Mouse (Mus musculus) 3T3-L1 (cell line): ENCODE data around the gene Nxph3.

Source experiments
- DNase-seq: peaks from one replicate; pipeline ENCODE4 v3.0.0-alpha.2; 2015; ENCODE audit warnings: low read depth, low spot score

The Nxph3 gene

DNA sequence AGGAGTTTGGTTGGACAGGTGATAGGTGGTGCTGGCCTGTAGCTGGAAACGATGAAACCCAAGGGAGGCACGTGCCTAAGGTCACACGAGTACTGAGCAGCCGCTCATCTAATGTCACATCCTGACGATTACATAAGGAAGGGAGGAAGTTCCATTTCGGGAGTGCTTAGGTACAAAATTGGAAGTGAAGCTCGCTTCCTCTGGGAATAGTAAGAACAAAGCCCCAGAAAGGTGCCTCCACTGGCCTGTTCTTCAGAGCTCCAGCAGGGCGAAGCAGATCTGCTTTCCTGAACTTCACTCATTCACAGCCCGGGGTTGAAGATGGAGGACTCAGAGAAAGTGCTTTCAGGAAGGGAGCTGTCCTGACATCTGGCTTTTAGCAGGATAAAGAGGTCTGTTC, 20.4 kb downstream of the Nxph3 start:
- DNase-seq: no peak

DNA sequence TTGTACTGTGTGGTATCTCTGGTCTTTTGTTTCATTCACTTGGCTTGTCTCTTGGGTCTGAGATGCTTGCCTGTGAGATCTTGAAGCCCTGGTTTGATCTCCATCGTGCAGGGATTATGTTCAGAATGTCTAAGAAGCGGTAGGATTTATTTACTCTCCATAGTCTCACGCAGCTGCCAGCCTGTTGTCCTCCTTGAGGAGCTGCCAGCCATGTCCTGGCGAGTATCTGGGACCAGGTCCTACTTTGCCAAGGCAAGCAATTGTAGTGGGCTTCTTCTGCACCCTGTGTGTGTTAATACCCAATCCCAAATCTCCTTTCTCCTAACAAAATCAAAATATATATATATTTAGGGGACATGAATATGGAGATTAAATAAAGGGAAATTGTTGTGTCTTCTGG, 21.4 kb downstream of the Nxph3 start:
- DNase-seq: no peak

DNA sequence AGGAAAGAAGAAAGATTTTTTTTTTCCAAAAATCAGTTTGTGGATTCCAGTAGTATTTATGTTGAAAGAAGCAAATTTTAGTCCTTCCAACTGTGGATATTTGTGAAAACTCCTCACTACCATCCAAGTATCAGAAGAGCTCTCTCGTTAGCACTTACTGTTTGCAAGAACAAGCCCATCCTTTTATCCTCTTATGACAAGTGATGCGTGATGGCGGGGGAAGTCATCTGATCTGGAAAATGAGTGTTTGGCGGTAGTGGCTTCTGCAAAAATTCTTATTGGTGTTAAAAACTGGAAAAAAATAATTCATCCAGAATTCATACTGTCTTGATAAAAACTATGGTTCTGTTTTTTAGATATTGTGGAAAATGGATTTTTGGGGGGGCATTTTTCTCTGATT, 22.1 kb downstream of the Nxph3 start:
- no peak for DNase-seq

DNA sequence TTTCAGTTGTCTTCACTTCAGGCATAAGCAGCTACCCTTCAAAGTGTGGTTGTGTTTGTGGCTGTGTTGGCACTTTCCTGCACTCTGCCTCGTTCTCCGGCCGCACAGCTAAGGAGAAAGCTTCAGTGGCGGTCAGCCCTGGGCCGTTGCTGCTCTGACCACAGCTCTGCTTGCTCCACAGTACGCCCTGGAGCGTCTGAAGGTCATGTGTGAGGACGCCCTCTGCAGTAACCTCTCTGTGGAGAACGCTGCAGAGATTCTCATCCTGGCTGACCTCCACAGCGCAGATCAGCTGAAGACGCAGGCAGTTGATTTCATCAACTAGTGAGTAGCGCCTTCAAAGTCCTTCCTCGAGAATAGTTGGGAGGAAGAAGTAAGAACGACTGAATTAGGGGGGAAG, 24.3 kb downstream of the Nxph3 start:
- DNase-seq: no peak

DNA sequence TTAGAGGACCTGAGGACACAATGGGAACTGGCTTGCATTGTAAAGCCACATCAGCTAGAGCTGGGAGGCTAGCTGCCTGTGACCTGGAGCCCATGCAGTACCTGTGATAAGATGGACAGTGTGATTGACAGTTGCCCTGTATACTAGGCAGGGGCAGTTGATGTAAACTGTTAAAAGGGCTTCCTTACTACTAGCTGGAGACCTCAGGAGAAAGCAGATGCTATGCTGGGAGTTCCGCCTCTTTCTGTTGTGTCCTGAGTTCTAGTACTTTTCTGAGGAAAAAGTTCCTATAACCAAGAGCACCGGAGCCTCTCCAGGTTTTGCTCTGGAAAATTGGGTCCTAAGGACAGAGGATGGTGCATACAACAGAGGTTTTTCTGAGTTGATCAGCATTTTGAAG, 27.1 kb downstream of the Nxph3 start:
- DNase-seq: no peak

DNA sequence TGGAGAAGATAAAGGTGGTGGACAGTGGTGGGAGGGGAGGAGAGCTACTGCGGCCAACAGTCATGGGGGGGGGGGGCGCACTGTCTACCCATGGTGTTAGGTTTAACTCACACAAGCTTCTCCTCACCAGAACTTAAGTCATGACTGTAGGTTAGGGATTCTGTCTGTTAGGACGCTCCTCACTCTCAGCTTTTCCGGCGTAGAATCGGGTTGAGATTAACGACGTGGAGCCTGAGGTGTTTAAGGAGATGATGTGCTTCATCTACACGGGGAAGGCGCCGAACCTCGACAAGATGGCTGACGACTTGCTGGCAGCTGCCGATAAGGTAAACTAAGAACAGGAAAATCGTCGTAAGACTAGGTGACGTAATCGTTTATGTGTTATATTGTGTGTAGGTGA, 28.7 kb downstream of the Nxph3 start:
- no peak for DNase-seq

DNA sequence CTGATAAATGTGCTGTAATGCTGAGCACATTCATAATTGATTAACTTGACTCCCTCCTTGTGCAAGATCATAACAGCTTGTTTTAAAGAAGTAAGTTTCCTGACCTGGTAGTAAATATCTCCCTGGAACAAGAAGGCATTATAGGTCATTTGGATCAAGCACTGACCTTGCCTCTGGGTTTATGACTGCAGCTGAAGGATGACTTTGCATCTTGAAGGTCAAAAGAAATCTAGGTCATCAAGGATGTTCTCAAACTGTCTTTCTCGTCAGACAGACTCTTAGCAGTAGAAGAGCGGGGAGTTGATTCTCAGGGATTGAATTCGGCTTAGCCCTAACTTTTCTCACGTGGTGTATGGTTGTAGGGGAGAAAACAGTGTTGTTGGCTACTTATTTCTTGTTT, 33.7 kb downstream of the Nxph3 start:
- no peak for DNase-seq

DNA sequence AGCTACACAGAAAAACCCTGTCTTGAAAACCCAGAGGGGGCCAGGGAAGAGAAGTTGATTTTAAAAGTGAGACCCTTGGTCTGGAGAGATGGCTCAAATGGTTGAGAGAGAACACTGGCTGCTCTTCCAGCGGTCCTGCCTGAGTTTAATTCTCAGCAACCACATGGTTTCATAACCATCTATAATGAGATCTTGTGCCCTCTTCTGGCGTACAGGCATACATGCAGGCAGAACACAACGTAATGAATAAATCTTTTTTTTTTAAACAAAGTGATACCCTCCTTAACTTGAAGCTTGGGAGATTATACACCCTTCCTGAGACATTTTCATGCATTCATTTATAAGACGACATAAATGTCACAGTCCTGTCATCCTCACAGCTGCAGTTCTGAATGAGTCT, 34.9 kb downstream of the Nxph3 start:
- peak; percentile 34 for DNase-seq

DNA sequence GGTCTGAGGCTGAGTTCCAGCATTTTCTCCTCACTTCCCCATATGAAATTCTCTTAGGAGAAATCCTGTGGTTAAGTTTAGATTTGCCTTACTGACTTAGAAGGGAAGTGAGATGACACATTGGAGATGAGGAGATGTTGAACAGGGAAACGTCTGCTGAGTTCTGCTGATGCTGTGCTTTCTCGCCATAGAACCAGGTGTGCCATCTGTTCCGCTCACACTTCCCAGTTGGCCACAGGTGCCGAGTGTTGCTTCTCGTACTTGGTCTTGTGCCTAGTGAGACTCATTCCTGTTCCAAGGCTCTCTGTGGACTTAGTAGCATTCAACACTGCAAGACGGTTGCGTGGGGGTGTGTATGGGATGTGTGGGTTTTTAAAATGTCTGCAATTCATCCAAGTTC, 38.0 kb downstream of the Nxph3 start:
- no peak for DNase-seq

DNA sequence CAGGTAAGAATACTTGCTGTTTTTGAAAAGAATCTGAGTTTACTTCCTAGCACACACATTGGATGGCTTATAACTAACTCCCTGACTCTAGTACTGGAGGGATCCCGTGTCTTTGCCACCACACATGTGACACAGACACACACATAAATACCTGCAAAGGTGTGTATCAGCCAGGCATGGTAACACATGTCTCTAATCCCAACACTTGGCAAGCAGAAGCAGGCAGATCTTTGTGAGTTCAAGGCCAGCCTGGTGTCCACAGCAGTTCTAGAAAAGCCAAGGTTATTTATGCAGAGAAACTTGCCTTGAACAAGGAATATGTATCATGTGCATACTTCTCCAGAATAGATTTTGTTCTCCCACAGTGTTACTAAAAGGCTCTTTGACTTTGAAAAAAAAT, 40.9 kb downstream of the Nxph3 start:
- DNase-seq: no peak

DNA sequence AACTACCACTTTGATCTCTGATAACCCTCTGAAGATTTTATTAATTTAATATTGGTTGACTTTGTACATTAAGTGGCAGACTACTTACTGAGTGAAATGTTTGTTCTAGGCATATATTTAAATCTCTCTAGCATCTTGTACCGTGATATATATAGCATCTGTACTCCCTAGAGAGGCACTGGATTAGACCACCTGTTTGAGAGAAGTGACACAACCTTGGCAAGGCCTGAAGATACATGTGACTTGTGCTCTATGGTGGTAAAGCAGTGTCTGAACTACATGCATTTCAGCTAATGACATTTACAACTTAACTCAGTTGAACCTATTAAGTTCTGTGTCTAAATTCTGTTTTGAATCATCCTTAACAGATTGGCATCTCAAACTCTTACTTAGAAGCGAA, 41.4 kb downstream of the Nxph3 start:
- DNase-seq: no peak

DNA sequence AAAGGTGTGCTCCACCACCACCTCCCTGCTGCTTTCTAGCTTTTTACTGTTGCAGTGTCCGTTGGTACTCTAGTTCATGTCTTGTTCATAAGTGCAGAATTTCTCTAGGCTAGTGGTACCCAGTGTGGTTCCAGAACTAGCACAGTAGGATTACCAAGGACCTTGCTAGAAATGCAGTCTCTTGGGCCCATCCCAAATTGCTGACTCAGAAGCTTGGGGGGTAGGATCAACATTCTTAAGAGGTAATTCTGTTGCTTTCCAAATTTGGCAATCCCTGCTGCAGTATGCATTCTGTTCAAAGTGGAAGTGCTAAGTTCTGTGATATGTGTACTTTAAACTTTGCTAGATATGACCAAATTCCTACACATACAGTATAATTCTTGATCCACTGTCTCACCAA, 46.6 kb downstream of the Nxph3 start:
- peak; percentile 75 for DNase-seq

DNA sequence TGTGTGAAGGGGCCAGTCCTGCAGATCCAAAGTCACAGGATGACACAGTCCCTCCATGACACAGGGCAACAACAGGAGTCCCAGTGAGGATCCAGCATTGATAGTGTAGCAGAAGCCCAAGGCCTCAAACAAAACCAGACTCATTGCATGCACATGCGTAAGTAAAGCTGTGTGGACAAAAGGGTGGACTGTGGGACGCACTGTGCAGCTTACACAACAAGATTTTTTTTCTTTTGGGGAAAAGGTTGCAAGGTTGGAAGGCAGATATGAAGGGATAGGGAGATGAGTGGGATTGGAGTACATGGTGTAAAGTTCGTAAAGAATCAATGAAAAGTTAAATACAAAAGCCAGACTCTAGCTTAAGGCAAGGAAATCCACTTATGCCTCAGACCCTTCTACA, 52.2 kb downstream of the Nxph3 start:
- DNase-seq: no peak

DNA sequence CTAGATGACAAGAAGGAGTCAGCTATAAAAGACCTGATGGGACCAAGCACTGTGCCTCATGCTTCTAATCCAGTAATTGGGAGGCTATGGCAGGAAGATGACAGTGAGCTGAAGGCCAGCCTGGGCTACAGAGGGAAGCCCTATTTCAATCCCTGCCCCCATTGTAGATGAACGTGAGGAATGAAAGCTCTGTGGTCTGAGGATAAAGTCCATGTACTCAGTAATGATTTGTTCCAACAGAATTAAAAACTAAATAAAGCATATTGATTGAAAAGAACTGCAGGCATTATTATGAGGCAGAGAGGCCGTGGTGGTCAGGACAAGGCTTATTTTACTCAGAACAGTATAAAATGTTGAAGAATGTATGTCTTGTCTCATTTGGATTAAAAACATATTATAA, 53.5 kb downstream of the Nxph3 start:
- DNase-seq: no peak
